ENCODE assay signal across 7 mouse cellular contexts in the genomic region with DNA sequence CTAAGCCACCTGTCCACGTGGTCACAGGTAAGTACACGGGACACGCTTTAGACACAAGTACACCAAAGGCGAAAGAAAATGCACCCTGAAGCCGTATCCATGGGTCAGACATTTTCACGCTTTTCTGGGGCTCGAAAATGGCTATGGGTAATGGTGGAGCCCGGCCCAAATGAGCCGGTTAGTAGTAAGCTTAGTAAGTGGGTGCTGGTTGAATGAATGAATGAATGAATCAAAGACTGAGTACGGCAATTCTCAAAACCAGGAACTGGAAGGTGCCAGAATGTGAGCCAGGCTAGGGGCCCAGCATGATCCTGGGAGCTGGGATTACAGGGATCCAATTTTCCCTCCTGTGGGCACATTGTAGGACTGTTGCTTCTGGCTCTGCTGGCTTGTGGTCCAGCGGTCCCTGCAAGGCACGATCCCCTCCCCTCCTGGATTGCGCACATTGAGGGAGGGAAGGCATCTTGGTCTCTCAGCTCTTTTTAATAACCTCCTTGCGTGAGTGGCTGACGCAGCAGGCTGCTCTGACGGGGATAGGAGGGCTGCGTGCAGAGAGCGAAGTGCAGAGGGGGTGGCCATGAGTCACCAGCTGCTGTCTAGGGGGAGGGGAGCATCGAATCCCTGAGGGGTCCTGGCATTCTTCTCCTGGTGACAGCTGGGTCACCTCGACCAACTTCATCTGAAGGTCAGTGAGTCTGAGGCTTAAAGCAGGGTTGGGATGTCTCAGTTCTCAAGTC. TPM values are rescaled to one million over a fixed set of nuclear protein-coding genes. Genes with fewer than 3 reads are reported as not detected.
A peak's percentile ranks its signal among the peaks of the same experiment; 100 is the strongest.
DNase-seq lines count a peak whose midpoint lies in the region; ATAC-seq and TF ChIP-seq lines count a peak whose summit lies in the region.

A gene (plus strand): TSS at position 594 of the 737 bp plus-strand sequence.

- H3K4me3 ChIP-seq in embryonic facial prominence, embryonic 13.5 days, result peak within 1 kb of the TSS; percentile 45
- H3K4me3 ChIP-seq in heart, embryonic 12.5 days, result peak within 1 kb of the TSS; percentile 38
- peak within 1 kb of the TSS; percentile 91 for H3K4me3 ChIP-seq in kidney, embryonic 15.5 days (replicated peaks)
- peak within 1 kb of the TSS; percentile 76 for H3K4me3 ChIP-seq in liver, embryonic 12.5 days

- TF ChIP-seq CTCF in Patski (IDR thresholded peaks at IDR 0.05), result no peak

- WGBS in embryonic facial prominence, embryonic 13.5 days, result 12% methylated on average over 20 of the region's 20 CpGs
- WGBS in heart, embryonic 12.5 days, result 10% methylated on average over 20 of the region's 20 CpGs
- WGBS in kidney, embryonic 15.5 days, result 13% methylated on average over 20 of the region's 20 CpGs
- WGBS in liver, embryonic 12.5 days (ENCODE audit: insufficient replicate concordance), result 26% methylated on average over 20 of the region's 20 CpGs

- no peaks in the 10 kb centered on the region for H3K27me3 ChIP-seq in Patski
- H3K27me3 ChIP-seq in embryonic facial prominence, embryonic 13.5 days, result no peaks in the 10 kb centered on the region
- no peaks in the 10 kb centered on the region for H3K27me3 ChIP-seq in heart, embryonic 12.5 days (replicated peaks)
- H3K27me3 ChIP-seq in kidney, embryonic 15.5 days, result no peaks in the 10 kb centered on the region
- 0 out of 2 replicates have a peak, but pooled peaks cover 10% of the 10 kb centered on the region for H3K27me3 ChIP-seq in liver, embryonic 12.5 days (replicated peaks)

- peak within 1 kb of the TSS; percentile 93 for H3K4me2 ChIP-seq in embryonic facial prominence, embryonic 13.5 days
- H3K4me2 ChIP-seq in heart, embryonic 12.5 days, result peak within 1 kb of the TSS; percentile 75
- H3K4me2 ChIP-seq in kidney, embryonic 15.5 days, result peak within 1 kb of the TSS; percentile 96
- H3K4me2 ChIP-seq in liver, embryonic 12.5 days, result peak within 1 kb of the TSS; percentile 90

- no peaks in the 10 kb centered on the region for H3K9me3 ChIP-seq in embryonic facial prominence, embryonic 13.5 days
- no peaks in the 10 kb centered on the region for H3K9me3 ChIP-seq in heart, embryonic 12.5 days (replicated peaks)
- no peaks in the 10 kb centered on the region for H3K9me3 ChIP-seq in kidney, embryonic 15.5 days (replicated peaks)
- H3K9me3 ChIP-seq in liver, embryonic 12.5 days (replicated peaks), result no peaks in the 10 kb centered on the region; the same call in 1 of the 2 replicates

- peaks cover 78% of the 10 kb centered on the region for H3K4me1 ChIP-seq in embryonic facial prominence, embryonic 13.5 days
- peaks cover 80% of the 10 kb centered on the region for H3K4me1 ChIP-seq in heart, embryonic 12.5 days (replicated peaks)
- peaks cover 86% of the 10 kb centered on the region for H3K4me1 ChIP-seq in kidney, embryonic 15.5 days
- H3K4me1 ChIP-seq in liver, embryonic 12.5 days, result peaks cover 81% of the 10 kb centered on the region

- H3K27ac ChIP-seq in embryonic facial prominence, embryonic 13.5 days, result peak within 1 kb of the TSS; percentile 99
- peak within 1 kb of the TSS; percentile 100 for H3K27ac ChIP-seq in heart, embryonic 12.5 days (ENCODE audit: poor library complexity, severe bottlenecking)
- H3K27ac ChIP-seq in kidney, embryonic 15.5 days, result peak within 1 kb of the TSS; percentile 100
- peak within 1 kb of the TSS; percentile 82 for H3K27ac ChIP-seq in liver, embryonic 12.5 days

- POLR2A ChIA-PET in Patski (lab: Charles Lee), result interaction anchor here (0.6 to 11.6 kb wide), 5 partner anchors 16 to 180 kb away, joined by 3 to 191 read pairs (median 3); a partner anchor contains a TSS

- peaks cover 9% of the 10 kb centered on the region for H3K36me3 ChIP-seq in embryonic facial prominence, embryonic 13.5 days
- peaks cover 10% of the 10 kb centered on the region for H3K36me3 ChIP-seq in heart, embryonic 12.5 days
- H3K36me3 ChIP-seq in kidney, embryonic 15.5 days, result peaks cover 10% of the 10 kb centered on the region
- H3K36me3 ChIP-seq in liver, embryonic 12.5 days, result peaks cover 13% of the 10 kb centered on the region

- DNase-seq in Patski (ENCODE audit: low read depth, low spot score), result no peak
- peak; percentile 71 for DNase-seq in retina, embryonic 14.5 days (ENCODE audit: low spot score)

- H3K9ac ChIP-seq in embryonic facial prominence, embryonic 13.5 days, result peak within 1 kb of the TSS; percentile 71
- peak within 1 kb of the TSS; percentile 62 for H3K9ac ChIP-seq in heart, embryonic 12.5 days
- H3K9ac ChIP-seq in kidney, embryonic 15.5 days, result peak within 1 kb of the TSS; percentile 46
- H3K9ac ChIP-seq in liver, embryonic 12.5 days, result peak within 1 kb of the TSS; percentile 92

- CTCF ChIA-PET in Patski (lab: Charles Lee), result interaction anchor here (0.9 to 4.4 kb wide), 16 partner anchors 11 to 208 kb away, joined by 3 to 69 read pairs (median 5); a partner anchor contains a TSS

- no peak for ATAC-seq in CD4-positive, CD25-positive, alpha-beta regulatory T cell, adult 4 months
- ATAC-seq in Patski, result no peak
- ATAC-seq in embryonic facial prominence, embryonic 13.5 days (ENCODE audit: insufficient number of reproducible peaks, insufficient read depth, low FRiP score, low TSS enrichment, low read depth), result no peak
- no peak for ATAC-seq in heart, embryonic 12.5 days (ENCODE audit: insufficient number of reproducible peaks, low FRiP score)
- no peak for ATAC-seq in kidney, embryonic 15.5 days (replicated peaks; ENCODE audit: low FRiP score)
- no peak for ATAC-seq in liver, embryonic 12.5 days

- in situ Hi-C loops in Patski (cut with MboI; ENCODE audit: low pct_unique_long_range_greater_than_20kb), result no loop called here

RNA-seq across cellular contexts. Expression of the gene that starts here (rescaled TPM):
- 100 to 1,000 TPM; 124 to 272 TPM for polyA plus RNA-seq in CD4-positive, CD25-positive, alpha-beta regulatory T cell, adult 4 months (2017; shearing (Covaris generic))
- polyA plus RNA-seq in Patski (2021), result 62.1 TPM
- 142 and 162 TPM in 2 replicates for polyA plus RNA-seq in embryonic facial prominence, embryonic 13.5 days (2015; fragmentation: Nextera tagmentation; extraction: Ambion mirVana)
- 110 and 118 TPM in 2 replicates for polyA plus RNA-seq in heart, embryonic 12.5 days (2016; fragmentation: Nextera tagmentation; extraction: Ambion mirVana)
- 95.1 and 111 TPM in 2 replicates for polyA plus RNA-seq in kidney, embryonic 15.5 days (2015; fragmentation: Nextera tagmentation; extraction: Ambion mirVana)
- polyA plus RNA-seq in liver, embryonic 12.5 days (2016; fragmentation: Nextera tagmentation; extraction: Ambion mirVana), result 22.1 and 27.3 TPM in 2 replicates

Comparison
In these comparisons a context has a peak if more than half of its experiments do, and no peak if none do; other contexts are left out.
1. H3K4me3 ChIP-seq: peak in every context shown above with its lines; median percentile 91 in kidney, embryonic 15.5 days; 76 in liver, embryonic 12.5 days; 45 in embryonic facial prominence, embryonic 13.5 days; 38 in heart, embryonic 12.5 days.